Mouse (Mus musculus): ENCODE data around the gene Cntd1. TPM values are rescaled to one million over a fixed set of nuclear protein-coding genes. Genes with fewer than 3 reads are reported as not detected.

Cntd1 gene
- polyA plus RNA-seq, 1 experiment: not detected

DNA sequence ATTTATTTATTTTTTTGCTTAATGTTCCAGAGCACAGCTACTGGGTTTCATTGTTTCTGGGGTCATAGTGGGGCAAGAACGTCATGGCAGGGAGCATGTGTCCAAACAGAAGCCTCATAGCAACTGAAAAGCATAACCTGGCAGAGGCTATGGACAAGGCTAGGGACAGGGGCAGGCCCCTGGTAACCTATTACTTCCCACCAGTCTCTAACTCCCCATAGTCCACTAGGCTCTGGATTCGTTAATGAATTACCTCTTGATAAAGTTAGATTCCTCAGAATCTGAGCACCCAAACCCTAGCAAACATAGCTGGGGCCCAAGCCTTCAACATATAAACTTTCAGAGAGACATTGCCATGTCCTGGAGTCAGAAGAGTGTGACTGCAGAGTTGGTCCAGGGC lies 27.8 kb upstream of the Cntd1 start:
- no peak for TF ChIP-seq POLR2A (IDR thresholded peaks at IDR 0.05; ENCODE audit: insufficient read depth, low read depth, low read length)
- TF ChIP-seq CTCF (IDR thresholded peaks at IDR 0.05; ENCODE audit: insufficient read depth, low read depth, low read length): no peak
- peaks cover 5% of the 10 kb centered on the region for H3K4me1 ChIP-seq (ENCODE audit: control insufficient read depth, insufficient read depth, low read length)
- WGBS: 72% methylated on average over 2 of the region's 2 CpGs
- no peak overlapping the region for H3K27ac ChIP-seq (ENCODE audit: insufficient read depth, low read depth, low read length)
- H3K4me3 ChIP-seq (ENCODE audit: insufficient read depth, low read depth, low read length): no peak overlapping the region

GRCm38 (mm10) chr11:101252941-101253340 lies 25.9 kb upstream of the Cntd1 start:
- H3K4me1 ChIP-seq (ENCODE audit: control insufficient read depth, insufficient read depth, low read length): no peaks in the 10 kb centered on the region; the same call in 1 of the 2 replicates
- TF ChIP-seq CTCF (IDR thresholded peaks at IDR 0.05; ENCODE audit: insufficient read depth, low read depth, low read length): no peak
- TF ChIP-seq POLR2A (IDR thresholded peaks at IDR 0.05; ENCODE audit: insufficient read depth, low read depth, low read length): no peak
- peak overlapping the region; percentile 4; the same call in 1 of the 2 replicates for H3K27ac ChIP-seq (ENCODE audit: insufficient read depth, low read depth, low read length)
- WGBS: 4% methylated on average over 7 of the region's 7 CpGs
- peak overlapping the region; percentile 96; the same call in 1 of the 2 replicates for H3K4me3 ChIP-seq (ENCODE audit: insufficient read depth, low read depth, low read length)

DNA sequence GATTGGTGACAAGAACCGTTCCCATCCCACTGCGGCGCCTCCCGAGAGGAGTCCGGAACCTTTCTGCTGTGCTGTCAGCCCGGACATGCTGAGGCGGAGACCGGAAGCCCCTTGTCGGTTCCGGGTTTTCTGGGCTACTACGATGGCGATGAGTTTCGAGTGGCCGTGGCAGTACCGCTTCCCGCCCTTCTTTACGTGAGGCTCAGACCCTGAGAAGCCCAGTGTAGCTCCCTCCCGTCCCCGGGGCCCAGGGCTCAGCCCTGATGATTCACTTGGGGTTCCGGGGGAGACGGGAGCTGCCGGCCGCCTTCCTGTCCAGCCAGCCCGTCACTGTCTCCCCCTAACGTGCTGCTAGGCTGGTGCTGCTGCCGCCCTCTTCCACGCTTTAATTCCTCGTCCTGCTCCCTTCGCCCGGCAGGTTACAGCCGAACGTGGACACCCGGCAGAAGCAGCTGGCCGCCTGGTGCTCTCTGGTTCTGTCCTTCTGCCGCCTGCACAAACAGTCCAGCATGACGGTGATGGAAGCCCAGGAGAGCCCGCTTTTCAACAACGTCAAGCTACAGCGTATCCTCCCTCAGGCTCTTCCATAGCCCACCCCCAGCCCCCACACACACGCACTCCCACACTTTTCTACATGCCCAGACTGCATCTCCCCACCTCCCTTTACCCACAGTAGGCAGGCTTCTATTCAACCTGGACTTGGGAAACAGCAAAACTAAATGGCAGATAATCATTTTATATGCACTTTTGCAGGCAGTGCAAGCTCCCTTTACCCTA lies 25.0 kb upstream of the Cntd1 start, which contains the start of gene Vps25:
Gene Vps25 (plus strand): TSS at position 95 of the 777 bp plus-strand sequence.
- TF ChIP-seq CTCF (IDR thresholded peaks at IDR 0.05; ENCODE audit: insufficient read depth, low read depth, low read length): no peak
- TF ChIP-seq POLR2A (IDR thresholded peaks at IDR 0.05; ENCODE audit: insufficient read depth, low read depth, low read length): peak; percentile 75
- WGBS: 0% methylated on average over 40 of the region's 40 CpGs
- Histone ChIP-seq H3K27ac (ENCODE audit: insufficient read depth, low read depth, low read length) (peak within 1 kb of the TSS; percentile 81), H3K4me3 (ENCODE audit: insufficient read depth, low read depth, low read length) (peak within 1 kb of the TSS; percentile 96), H3K4me1 (ENCODE audit: control insufficient read depth, insufficient read depth, low read length) (peaks cover 2% of the 10 kb centered on the region; the same call in 1 of the 2 replicates)

GRCm38 (mm10) chr11:101255826-101256775 lies 22.7 kb upstream of the Cntd1 start:
- no peak overlapping the region for H3K4me3 ChIP-seq (ENCODE audit: insufficient read depth, low read depth, low read length)
- TF ChIP-seq CTCF (IDR thresholded peaks at IDR 0.05; ENCODE audit: insufficient read depth, low read depth, low read length) (no peak), POLR2A (IDR thresholded peaks at IDR 0.05; ENCODE audit: insufficient read depth, low read depth, low read length) (no peak)
- no peak overlapping the region for H3K27ac ChIP-seq (ENCODE audit: insufficient read depth, low read depth, low read length)
- H3K4me1 ChIP-seq (ENCODE audit: control insufficient read depth, insufficient read depth, low read length): peaks cover 22% of the 10 kb centered on the region
- 84% methylated on average over 13 of the region's 13 CpGs for WGBS

GRCm38 (mm10) chr11:101259261-101259712 lies 19.5 kb upstream of the Cntd1 start:
- peaks cover 35% of the 10 kb centered on the region for H3K4me1 ChIP-seq (ENCODE audit: control insufficient read depth, insufficient read depth, low read length)
- 39% methylated on average over 6 of the region's 6 CpGs for WGBS
- no peak overlapping the region for H3K4me3 ChIP-seq (ENCODE audit: insufficient read depth, low read depth, low read length)
- TF ChIP-seq POLR2A (IDR thresholded peaks at IDR 0.05; ENCODE audit: insufficient read depth, low read depth, low read length) (no peak), CTCF (IDR thresholded peaks at IDR 0.05; ENCODE audit: insufficient read depth, low read depth, low read length) (no peak)
- H3K27ac ChIP-seq (ENCODE audit: insufficient read depth, low read depth, low read length): no peak overlapping the region

DNA sequence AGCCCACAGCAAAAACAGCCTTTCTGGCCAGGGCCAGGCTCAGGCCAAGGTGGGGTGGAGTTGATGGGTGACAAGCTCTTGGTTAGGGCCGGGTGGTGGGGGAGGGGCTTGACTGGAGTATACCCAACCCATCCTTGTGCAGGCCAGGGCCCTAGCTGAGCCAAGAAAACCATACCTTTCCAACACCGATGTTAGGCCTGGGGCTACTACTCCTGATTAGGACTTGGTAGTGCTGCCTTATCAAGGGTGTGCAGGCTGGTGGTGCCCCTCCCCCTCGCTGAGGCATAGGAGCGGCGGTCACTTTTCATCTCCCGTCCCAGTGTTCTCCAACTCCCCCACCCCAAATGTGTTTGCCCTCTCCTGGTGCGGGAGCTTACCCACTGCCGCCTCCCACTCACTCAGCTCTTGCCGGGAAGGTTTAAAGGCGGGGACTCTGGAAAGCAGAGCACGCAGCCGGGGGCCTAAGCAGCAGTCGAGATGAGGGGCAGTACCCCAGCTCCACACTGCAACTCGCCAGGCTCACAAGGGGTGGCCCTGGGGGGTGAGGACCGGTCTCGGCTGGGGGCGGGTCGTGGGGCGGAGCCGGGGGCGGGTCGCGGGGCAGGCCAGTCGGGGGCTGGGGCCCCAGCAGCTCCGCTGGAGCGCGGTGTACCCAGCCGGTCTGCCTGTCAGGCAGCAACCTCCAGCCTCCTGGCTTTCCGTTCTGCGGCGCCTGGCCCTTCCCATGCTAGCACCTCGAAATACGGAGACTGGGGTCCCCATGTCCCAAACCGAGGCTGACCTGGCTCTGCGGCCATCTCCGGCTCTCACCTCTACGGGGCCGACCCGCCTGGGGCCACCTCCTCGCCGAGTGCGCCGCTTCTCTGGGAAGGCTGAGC lies 18.6 kb upstream of the Cntd1 start, which contains the start of gene Wnk4:
Gene Wnk4 (plus strand): TSS at position 620 of the 878 bp plus-strand sequence.
- TF ChIP-seq POLR2A (IDR thresholded peaks at IDR 0.05; ENCODE audit: insufficient read depth, low read depth, low read length) (0 out of 2 replicates have a peak, but pooled peaks have one; percentile 20), CTCF (IDR thresholded peaks at IDR 0.05; ENCODE audit: insufficient read depth, low read depth, low read length) (no peak)
- WGBS: 1% methylated on average over 43 of the region's 43 CpGs
- Histone ChIP-seq H3K4me3 (ENCODE audit: insufficient read depth, low read depth, low read length) (peak within 1 kb of the TSS; percentile 54), H3K27ac (ENCODE audit: insufficient read depth, low read depth, low read length) (no peak within 1 kb of the TSS), H3K4me1 (ENCODE audit: control insufficient read depth, insufficient read depth, low read length) (peaks cover 40% of the 10 kb centered on the region)

- Histone ChIP-seq H3K4me3 (ENCODE audit: insufficient read depth, low read depth, low read length) (peak overlapping the region; percentile 54), H3K27ac (ENCODE audit: insufficient read depth, low read depth, low read length) (no peak overlapping the region), H3K4me1 (ENCODE audit: control insufficient read depth, insufficient read depth, low read length) (peaks cover 43% of the 10 kb centered on the region)
- 4% methylated on average over 30 of the region's 30 CpGs for WGBS
- TF ChIP-seq POLR2A (IDR thresholded peaks at IDR 0.05; ENCODE audit: insufficient read depth, low read depth, low read length) (no peak), CTCF (IDR thresholded peaks at IDR 0.05; ENCODE audit: insufficient read depth, low read depth, low read length) (no peak)
Measured at GRCm38 (mm10) chr11:101260826-101261380, 17.9 kb upstream of the Cntd1 start.

All from olfactory bulb, adult 2 months (tissue).